Mouse (Mus musculus) spleen, postnatal 14 days (tissue): ENCODE measurements at regions not wholly inside any gene's neighbourhood (a gene's known extent, or its start where the extent isn't known, plus 50 kb on each side); places are given as distances from the start of the nearest gene placed in this dataset.

ENCODE experiments used
- DNase-seq, 2 experiments: peaks; one replicate each; pipeline ENCODE4 v3.0.0; 2021 to 2022; ENCODE audit warnings: low spot score in 2 of 2

- DNase-seq = no peak
These were observed 99.4 kb upstream of the Smim15 start for GRCm38 (mm10) chr13:107944831-107945230.

GRCm38 (mm10) chr13:107942979-107943378 is 101.3 kb upstream of the Smim15 start:
- DNase-seq = no peak

- no peak for DNase-seq
These were observed 101.8 kb upstream of the Smim15 start for GRCm38 (mm10) chr13:107942297-107942962.

GRCm38 (mm10) chr13:107939916-107940646 is 104.2 kb upstream of the Smim15 start:
- DNase-seq = no peak

- DNase-seq = no peak
These were observed 108.6 kb upstream of the Smim15 start for GRCm38 (mm10) chr13:107935611-107936010.

GRCm38 (mm10) chr13:107934691-107935090 is 109.6 kb upstream of the Smim15 start:
- no peak for DNase-seq

GRCm38 (mm10) chr13:107933598-107934571 is 110.4 kb upstream of the Smim15 start:
- DNase-seq = no peak

- DNase-seq = no peak
These were observed 111.7 kb upstream of the Smim15 start for GRCm38 (mm10) chr13:107932423-107933032.

GRCm38 (mm10) chr13:107931216-107931615 is 113.0 kb upstream of the Smim15 start:
- no peak for DNase-seq

GRCm38 (mm10) chr13:107927499-107928215 is 116.6 kb upstream of the Smim15 start:
- DNase-seq = no peak

- DNase-seq = no peak
These were observed 118.8 kb upstream of the Smim15 start for GRCm38 (mm10) chr13:107925470-107925869.

- DNase-seq = no peak
These were observed 120.8 kb upstream of the Smim15 start for GRCm38 (mm10) chr13:107923129-107924114.

GRCm38 (mm10) chr13:107919403-107919802 is 124.8 kb upstream of the Smim15 start:
- no peak for DNase-seq

- DNase-seq = no peak
These were observed 125.8 kb upstream of the Smim15 start for GRCm38 (mm10) chr13:107918478-107918877.

- no peak for DNase-seq
These were observed 126.2 kb upstream of the Smim15 start for GRCm38 (mm10) chr13:107918065-107918464.

- DNase-seq = no peak
These were observed 126.7 kb upstream of the Smim15 start for GRCm38 (mm10) chr13:107917564-107917963.

- DNase-seq = no peak
These were observed 134.1 kb upstream of the Smim15 start for GRCm38 (mm10) chr13:107910125-107910524.

- DNase-seq = no peak
These were observed 134.7 kb upstream of the Smim15 start for GRCm38 (mm10) chr13:107909343-107910067.

GRCm38 (mm10) chr13:107907966-107908365 is 136.3 kb upstream of the Smim15 start:
- no peak for DNase-seq
